Mouse (Mus musculus): ENCODE data around the gene Srebf1.

- TF ChIP-seq POLR2A (IDR thresholded peaks at IDR 0.05; ENCODE audit: low read depth, low read length) (no peak), CTCF (IDR thresholded peaks at IDR 0.05; ENCODE audit: extremely low read depth, insufficient read depth, insufficient read length, insufficient replicate concordance) (no peak)
Measured at GRCm38 (mm10) chr11:60175371-60176181, 46.8 kb downstream of the Srebf1 start.
